Mouse (Mus musculus) frontal cortex, adult 2 months (tissue): ENCODE measurements at regions not wholly inside any gene's neighbourhood (a gene's known extent, or its start where the extent isn't known, plus 50 kb on each side); places are given as distances from the start of the nearest gene placed in this dataset.

Source experiments
- DNase-seq, 2 experiments: peaks; one replicate each; pipeline ENCODE4 v3.0.0; 2022; ENCODE audit warnings: low spot score in 1 of 2; ENCODE audit errors: extremely low spot score in 1 of 2

DNA sequence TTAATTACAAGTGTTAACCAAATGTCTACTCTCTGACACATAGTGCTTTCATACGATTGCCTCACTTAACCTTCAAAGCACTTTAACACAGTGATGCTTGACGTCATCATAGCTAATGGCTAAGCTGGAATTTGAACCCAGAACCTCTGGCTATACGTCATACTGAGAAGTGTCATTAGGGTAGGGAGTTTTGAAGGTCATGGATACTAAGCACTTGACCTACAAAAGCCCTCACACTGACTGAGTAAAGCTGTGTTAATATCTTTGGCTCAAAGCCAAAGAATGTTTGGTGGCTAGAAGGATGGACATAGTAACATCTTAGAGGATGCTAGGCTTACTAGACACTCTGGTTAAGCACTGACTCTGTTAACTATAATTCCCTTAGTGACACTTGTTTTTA lies 106.9 kb upstream of the Tmtc1 start:
- no peak for DNase-seq

DNA sequence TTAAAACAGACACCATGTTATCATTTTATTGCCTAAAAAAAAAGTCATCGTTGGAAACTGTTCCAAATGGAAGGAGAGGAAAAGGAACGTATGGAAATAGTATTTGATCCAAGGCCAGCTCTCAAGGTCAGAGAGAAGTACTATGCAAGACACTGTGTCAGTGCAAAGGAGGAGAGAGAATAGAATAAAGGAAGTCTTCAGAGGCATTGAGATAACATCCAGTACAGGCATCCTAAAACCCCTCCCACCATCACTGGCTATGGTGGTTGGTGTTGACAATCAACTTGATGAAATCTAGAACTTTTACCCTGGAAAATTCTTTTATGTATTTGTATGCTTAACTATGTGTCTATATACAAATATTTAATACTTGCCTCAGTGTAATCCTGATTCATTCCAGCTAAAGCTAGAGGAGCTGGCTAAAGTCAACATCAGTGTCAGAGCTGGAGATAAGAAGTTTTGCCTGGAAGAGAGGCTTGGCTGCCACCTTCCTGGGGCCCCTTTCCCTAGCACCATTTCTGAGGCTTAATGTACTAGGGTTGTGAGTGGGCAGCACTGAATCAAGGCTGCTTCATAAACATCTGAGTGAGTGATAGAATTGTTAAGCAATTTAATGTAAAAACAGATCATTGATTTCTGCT lies 104.1 kb upstream of the Tmtc1 start:
- DNase-seq: no peak

DNA sequence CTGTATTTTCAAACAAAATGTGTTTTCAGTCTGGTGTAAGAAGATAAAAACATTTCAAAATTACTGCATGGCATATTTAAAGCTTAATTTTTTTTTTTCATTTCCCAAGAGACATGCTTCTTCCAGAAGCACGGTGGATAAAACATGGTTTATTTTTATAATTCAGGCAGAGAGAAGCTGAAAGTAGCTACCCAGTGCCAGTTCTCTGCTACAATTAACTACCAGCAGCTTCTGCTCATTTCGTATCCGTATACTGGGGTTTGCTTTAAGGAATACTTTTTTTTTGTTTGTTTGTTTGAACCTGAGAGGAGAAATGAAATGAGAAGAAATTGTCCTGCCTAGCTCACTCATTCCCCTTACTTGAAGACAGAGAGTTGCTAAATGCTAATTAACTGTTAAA lies 98.9 kb upstream of the Tmtc1 start:
- no peak for DNase-seq

DNA sequence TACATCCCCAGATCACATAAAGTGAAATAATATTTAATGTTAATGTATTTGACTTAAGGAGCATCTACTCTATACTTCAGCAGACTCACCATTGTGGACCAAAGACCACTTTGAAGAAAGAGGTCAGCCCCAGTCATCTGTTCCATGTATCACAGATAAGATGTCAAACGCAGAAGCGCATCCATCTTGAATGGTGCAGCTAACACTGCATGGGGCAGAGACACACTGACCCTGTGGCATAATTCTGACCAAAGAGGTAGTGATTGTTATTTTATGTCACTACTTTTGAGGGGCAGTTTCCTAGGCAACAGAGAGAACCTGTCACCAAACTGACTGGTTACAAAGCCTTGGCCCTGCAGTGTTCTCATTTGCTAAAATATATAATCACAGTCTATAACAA lies 97.8 kb upstream of the Tmtc1 start:
- no peak for DNase-seq

DNA sequence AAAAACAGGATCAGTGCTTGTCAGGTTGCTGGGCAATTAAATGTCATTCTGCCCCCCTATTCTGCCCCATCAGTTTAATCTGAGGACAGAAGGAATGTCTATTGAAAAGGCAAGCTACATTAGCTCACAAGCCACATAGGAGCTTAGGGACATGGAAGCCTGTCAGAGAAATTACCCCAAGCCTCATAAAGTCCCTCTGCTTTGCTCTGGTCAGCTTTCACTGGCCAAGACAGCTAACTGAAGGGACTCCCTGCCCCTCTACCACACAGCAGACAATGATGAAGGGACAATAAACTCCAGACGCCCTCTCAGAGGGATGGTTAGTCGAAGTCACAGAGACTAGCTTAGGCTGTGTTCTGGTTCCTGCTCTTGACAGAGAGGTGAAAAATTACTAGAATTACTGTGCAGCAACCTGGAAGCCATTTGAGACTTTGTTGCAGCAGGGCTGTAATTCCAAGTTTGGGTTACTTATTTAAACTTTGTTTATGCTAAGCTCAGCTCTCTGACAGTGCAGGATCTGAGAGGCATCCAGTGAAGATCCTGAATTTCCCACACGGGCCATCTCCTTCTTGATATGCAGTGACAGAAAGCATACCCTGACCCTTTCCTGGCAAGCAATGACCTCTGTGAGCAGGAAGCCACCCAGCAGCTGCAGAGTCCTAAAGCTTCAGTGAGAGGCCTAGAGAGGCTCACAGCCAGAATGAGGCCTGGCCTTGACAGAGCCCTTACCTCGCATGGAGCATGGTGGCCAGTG lies 95.2 kb upstream of the Tmtc1 start:
- DNase-seq: no peak

DNA sequence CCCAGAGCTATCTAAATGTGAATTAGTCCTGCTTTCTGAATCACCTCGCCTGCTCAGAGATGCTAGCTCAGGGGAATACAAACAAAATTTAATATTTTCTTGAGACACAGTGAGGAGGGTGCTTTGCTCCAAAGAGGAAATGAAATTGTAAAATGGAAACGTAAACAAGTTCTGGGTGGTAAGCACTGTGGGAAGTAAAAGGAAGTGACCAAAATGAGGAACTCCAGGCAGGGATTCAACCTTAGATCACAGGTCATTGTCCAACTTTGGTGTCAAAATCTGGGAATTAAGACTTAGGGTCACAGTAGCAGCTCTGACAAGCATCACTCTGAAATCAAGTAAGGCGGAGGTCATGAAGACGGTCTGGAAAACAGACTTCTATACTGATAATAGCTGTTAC lies 90.2 kb upstream of the Tmtc1 start:
- DNase-seq: no peak

DNA sequence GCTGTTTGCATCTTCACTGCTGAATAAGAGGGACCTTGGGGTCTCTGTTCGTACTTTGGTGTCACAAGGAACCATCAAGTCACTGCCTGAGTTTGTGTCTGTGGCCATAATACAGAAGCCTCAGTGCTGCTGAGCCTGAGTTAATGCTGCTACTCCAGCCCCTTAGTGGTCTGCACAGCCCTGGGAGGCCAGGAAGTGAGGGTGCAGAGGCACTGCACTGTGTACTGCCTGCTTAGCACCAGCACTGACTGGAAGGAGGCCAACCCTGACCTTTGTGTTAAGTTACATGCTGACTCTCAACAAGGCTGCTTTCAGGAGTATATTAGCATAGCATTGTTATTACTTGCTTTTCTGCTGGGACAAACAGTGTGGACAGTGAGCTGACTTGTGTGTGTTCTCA lies 86.9 kb upstream of the Tmtc1 start:
- DNase-seq: no peak

DNA sequence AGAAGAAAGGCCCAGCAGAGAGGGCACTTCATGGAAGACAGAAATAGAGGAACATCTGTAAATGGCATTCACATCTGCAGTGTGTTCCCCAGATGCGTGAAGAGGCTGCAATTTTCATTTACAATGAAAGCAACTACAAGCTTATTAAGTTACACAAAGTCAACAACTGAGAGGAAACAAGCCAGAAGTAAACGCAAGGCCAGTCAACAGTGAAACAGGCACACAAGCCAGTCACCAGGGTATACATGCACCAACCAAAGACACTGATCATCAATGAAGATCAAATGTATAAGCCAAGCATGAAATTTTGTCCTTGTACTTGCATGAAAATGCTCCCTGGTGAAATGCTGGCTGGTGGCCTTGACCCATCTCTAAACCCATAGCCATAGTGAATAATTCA lies 84.4 kb upstream of the Tmtc1 start:
- no peak for DNase-seq

DNA sequence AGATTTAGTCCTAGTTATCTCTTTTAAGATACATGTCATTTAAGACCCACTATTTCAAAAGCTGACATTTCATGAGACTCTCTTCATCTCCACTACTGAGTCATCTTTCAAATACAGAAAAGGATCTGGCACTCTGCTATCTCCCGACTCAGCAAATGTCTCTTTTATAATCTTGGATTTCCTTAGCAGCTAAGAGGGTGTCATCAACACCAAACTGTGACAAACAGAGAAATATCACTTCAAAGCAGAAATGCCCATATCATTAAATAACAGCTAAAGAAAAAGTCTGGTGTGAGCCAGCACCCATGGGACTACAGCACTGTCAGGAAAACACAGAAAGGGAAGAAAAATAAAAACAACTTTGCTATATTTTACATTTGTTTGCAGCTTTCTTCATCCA lies 78.7 kb upstream of the Tmtc1 start:
- peak in 1 of 2 experiments; percentile 71 for DNase-seq

DNA sequence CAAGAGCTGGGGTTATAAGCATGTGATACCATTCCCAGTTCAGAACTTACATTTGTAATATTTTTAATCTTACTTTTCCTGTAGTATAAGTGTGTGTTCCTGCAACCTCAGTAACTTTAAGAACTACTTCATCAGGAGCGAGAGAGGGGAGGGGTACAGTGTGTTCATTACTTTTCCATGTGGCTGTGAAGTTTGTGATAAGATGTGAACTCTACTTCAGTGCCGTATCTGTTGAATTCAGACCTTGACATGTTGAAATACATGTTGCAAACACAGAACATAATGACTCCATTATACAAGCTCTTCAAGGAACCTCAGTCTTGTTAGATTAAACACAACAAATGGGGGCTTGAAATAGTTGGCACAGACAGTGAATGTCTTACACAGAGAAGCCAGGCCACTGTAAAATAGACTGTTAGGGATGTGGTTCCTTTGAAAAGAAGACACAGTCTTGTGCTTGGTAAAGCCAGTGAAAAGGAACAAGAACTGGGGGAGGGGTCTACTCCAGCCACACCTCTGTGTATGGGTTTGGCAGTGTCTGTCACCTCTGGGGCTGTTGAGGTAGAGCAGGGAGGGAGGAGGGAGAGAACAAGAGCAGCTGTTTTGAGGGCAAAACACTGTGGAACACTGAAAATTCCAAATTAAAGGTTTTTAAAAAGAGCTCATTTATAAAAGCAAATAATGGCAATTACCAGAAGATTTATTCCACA lies 73.5 kb upstream of the Tmtc1 start:
- no peak for DNase-seq

DNA sequence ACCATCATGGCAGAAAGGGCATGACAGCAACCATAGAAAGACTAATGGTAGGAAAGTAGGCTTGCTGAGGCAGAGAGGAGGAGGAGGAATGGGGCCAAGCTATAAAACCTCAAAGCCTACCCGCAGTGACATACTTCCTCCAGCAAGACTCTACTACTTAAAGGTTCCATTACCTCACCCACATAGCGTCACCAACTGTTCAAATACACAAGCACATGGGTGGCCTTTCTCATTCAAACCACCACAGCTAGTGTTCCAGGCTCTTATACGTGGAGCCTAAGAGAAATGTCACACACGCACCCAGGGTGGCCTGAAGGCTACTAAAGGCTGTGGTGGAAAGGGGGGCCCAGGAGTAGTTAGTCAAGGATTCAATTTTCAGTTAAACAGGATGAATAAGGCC lies 72.5 kb upstream of the Tmtc1 start:
- no peak for DNase-seq

DNA sequence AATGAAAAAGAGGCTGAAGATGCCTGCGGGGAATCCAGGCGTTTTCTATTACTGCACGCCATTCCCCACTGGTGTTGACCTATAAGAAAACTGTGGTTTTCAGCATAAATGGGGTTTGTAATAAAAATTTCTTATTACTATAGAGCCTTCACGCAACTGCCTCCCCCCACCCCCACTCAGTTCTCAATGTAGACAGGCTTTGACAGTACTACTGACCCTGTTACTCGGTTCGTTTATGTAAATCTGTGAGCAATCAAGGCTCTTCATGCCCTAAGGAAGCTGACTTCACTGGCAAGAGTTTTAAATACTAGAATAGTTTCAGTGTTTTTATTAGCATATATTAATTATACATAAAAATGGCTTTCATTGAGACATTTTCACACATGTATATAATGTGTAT lies 70.9 kb upstream of the Tmtc1 start:
- no peak for DNase-seq

DNA sequence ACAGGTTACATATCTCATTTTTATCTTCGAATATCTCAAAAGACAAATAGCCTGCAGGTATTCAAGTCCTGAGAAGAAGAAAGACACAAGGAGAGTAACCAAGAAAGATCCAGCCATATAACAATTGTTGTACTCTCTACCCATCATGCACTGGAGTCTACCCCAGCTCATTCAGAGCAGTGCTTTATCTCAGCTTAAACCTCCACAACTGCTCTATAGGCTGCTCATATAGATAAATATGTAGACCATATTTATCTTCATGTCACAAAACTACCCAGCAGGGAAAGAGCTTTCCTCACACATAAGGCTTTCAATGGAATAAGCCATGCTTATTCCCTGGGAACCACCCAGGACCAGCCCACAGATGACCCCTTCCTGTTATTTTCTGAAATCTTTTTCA lies 70.5 kb upstream of the Tmtc1 start:
- no peak for DNase-seq

DNA sequence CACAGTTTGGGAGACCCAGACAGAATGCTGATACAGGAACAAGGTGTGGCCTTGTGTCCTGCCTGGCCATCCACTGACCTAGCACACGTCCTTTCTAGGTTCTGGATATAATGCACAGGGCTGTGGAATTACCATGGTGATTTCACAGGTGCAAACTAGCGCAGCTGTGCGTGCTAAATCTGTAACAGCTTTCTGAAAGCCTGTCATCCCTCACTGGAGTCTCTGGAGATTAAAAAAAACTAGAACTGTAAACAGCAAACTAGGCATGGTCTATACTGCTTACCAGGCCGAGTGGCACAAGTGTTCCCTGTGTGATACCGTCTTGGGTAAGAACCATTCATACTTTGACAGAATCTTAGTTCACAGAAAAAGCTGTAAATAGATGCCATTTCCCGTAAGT lies 69.9 kb upstream of the Tmtc1 start:
- peak in 1 of 2 experiments; percentile 33 for DNase-seq

DNA sequence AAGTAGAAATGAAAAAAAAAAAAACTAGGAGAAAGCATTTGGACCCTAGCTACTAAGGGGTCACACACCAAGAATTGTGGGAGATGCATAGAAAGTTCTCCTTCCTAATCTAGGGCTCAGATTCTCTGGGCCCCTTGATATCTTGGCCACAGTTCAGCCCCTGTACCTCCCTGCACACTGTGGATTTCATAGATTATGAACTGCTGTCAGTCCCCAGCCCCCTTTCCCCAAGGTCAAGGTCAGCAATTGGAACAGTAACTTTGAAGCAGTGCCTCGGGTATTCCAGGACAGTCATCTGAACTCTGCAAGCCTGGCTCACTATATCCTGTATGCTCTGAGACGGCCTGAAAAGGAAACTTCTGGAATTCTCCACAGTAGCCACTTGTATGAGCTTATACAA lies 68.9 kb upstream of the Tmtc1 start:
- DNase-seq: no peak

DNA sequence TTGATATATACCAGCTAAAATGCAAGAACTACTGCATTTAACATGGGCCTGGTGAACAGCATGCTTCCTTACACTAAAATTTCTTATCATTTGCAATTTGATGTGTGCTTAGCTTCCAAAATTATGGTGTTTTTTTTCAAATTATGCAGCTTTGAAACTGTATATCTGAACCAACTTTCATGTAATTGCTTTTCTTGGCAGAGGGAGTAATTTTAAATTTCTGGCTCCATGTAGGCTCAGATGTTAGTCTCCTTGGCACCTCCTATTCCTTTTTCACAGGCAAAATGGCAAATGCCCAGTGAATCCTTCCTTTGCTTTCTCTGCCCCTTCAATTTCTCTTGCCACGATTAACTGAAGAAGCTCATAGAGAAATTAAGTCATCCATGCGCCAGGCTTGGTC lies 61.1 kb upstream of the Tmtc1 start:
- peak in 1 of 2 experiments; percentile 31 for DNase-seq

DNA sequence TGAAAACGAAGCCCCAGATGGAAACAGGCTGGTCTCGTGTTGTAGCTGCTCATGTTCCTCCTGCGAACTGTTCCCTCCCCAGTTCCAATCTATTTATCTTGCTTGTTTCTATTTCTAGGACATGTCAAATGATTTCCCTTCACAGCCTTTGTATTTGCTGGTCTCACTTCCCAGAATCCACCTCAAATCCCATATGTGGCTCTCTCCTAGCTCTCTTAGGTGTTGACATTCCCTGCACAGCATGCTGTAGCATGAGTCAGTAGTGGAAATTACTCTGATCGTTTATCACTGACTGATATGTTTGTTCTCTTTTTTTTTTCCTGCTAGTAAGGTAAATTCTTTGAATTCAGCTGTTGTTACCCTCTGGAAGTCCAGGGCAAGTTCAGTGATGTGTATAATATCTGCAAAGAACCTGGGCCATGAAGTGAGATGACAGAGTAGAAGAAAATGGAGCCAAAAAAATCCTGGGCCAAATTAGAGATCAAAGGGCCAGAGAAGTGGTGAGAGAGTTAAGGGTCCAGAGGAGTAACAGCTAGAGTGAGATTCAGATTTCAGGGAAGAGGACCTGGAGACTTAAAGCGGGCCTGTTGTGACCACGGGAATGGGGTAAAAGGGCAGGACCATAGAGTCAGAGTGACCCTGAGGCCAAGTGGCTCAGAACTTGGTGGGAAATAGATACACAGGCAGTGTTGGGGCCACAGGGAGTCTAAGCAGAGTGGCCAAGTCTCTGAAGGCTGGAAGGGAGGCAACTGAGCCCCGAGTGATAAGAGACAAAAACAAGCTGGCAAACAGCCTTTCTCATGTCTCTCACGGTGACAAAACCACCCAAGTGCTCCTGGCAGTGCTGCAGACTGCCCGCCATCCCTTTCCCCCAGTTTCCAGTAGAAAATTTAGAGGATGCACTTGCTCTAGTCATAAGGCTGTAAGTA lies 56.3 kb upstream of the Tmtc1 start:
- peak in 1 of 2 experiments; percentile 17 for DNase-seq
